Mouse (Mus musculus) midbrain, embryonic 11.5 days (tissue): Measurements from ENCODE around the gene Sema3b. TPM values are rescaled to one million over a fixed set of nuclear protein-coding genes. Genes with fewer than 3 reads are reported as not detected.
"Not testable (repeated sequence)": the region's sequence is repeated elsewhere in the genome, so short reads cannot be mapped to it uniquely, and the experiment has no call there.

Experiments used
- ATAC-seq: fragments of 200-750 bp; cut with Nextera tagmentation; 2 replicates; pipeline ENCODE4 v1.8.0; 2017; ENCODE audit warnings: moderate TSS enrichment, moderate library complexity; ENCODE audit not compliant: low FRiP score
- DNase-seq: peaks from one replicate; pipeline ENCODE4 v3.0.0; 2015; ENCODE audit warnings: low spot score; ENCODE audit errors: missing footprints
- H3K27ac ChIP-seq: fragments of 300-500 bp; sonication (generic); 2 replicates; pipeline ENCODE4 v1.5.1; 2014; ENCODE audit warnings: low read depth, low read length
- H3K27me3 ChIP-seq: fragments of 300-500 bp; sonication (generic); 2 replicates; pipeline ENCODE4 v1.6.1; 2014; ENCODE audit warnings: mild to moderate bottlenecking, low read length, moderate library complexity, mixed read lengths; ENCODE audit not compliant: control insufficient read depth, insufficient read depth
- H3K36me3 ChIP-seq: fragments of 300-500 bp; sonication (generic); 2 replicates; pipeline ENCODE4 v1.6.1; 2014; ENCODE audit warnings: mild to moderate bottlenecking, low read length, moderate library complexity, mixed read lengths; ENCODE audit not compliant: control insufficient read depth, insufficient read depth
- H3K4me1 ChIP-seq: fragments of 300-500 bp; sonication (generic); 2 replicates; pipeline ENCODE4 v1.6.1; 2014; ENCODE audit warnings: low read length; ENCODE audit not compliant: control insufficient read depth, insufficient read depth
- H3K4me2 ChIP-seq: fragments of 300-500 bp; sonication (generic); 2 replicates; pipeline ENCODE4 v1.6.1; 2014; ENCODE audit warnings: mild to moderate bottlenecking, moderate library complexity
- H3K4me3 ChIP-seq: fragments of 300-500 bp; sonication (generic); 2 replicates; pipeline ENCODE4 v1.5.1; 2014; ENCODE audit warnings: low read depth, low read length
- H3K9ac ChIP-seq: fragments of 300-500 bp; sonication (generic); 2 replicates; pipeline ENCODE4 v1.6.1; 2014; ENCODE audit warnings: low read length
- H3K9me3 ChIP-seq: fragments of 300-500 bp; sonication (generic); 2 replicates; pipeline ENCODE4 v1.6.1; 2016; ENCODE audit warnings: low read length; ENCODE audit not compliant: control insufficient read depth
- WGBS: fragments of 180-500 bp; shearing (Covaris S2); extraction: QIAGEN DNeasy Blood & Tissue Kit; methylation state at CpG from one replicate; pipeline ENCODE4 v1.1.7; 2014; 5-methylcytosine and 5-hydroxymethylcytosine counted together
- polyA plus RNA-seq: library from polyadenylated mRNA; unstranded; fragments of >200 nt; fragmentation: Nextera tagmentation; extraction: Ambion mirVana; gene quantifications from 2 replicates; pipeline ENCODE4 v1.2.1, GENCODE M21; 2014

The Sema3b gene
- polyA plus RNA-seq, 1 experiment from 2014 or later = 2.1 TPM

- Histone ChIP-seq H3K27ac (peak within 1 kb of the TSS; percentile 37; the same call in 1 of the 2 replicates), H3K4me1 (peaks cover 24% of the 10 kb centered on the region), H3K4me3 (peak within 1 kb of the TSS; percentile 57), H3K36me3 (no peaks in the 10 kb centered on the region), H3K4me2 (peak within 1 kb of the TSS; percentile 70), H3K27me3 (no peaks in the 10 kb centered on the region), H3K9me3 (no peaks in the 10 kb centered on the region), H3K9ac (peak within 1 kb of the TSS; percentile 79)
- peak; percentile 94 for DNase-seq
- peak; percentile 66 for ATAC-seq
- WGBS = 1% methylated on average over 32 of the region's 32 CpGs
Observed at GRCm38 (mm10) chr9:107580501-107581317, 28.3 kb downstream of the Sema3b start, which contains the start of gene Hyal3. Gene Hyal3, plus strand, starts transcription at chr9:107580818.

- Histone ChIP-seq H3K9ac (no peak overlapping the region), H3K36me3 (no peaks in the 10 kb centered on the region), H3K4me3 (no peak overlapping the region), H3K4me1 (peaks cover 24% of the 10 kb centered on the region), H3K9me3 (no peaks in the 10 kb centered on the region), H3K27me3 (no peaks in the 10 kb centered on the region), H3K4me2 (no peak overlapping the region), H3K27ac (no peak overlapping the region)
- ATAC-seq (no peak), DNase-seq (no peak)
- 97% methylated on average over 14 of the region's 14 CpGs for WGBS
Observed at GRCm38 (mm10) chr9:107579023-107579900, 29.8 kb downstream of the Sema3b start.

GRCm38 (mm10) chr9:107578587-107578986 is 30.4 kb downstream of the Sema3b start, which contains the start of gene Naa80:
Gene Naa80, plus strand, starts transcription at chr9:107578887.
- H3K27ac ChIP-seq = no peak within 1 kb of the TSS
- no peak within 1 kb of the TSS for H3K4me3 ChIP-seq
- WGBS = 85% methylated on average over 3 of the region's 3 CpGs
- H3K9me3 ChIP-seq = no peaks in the 10 kb centered on the region; the same call in 1 of the 2 replicates
- H3K36me3 ChIP-seq = no peaks in the 10 kb centered on the region
- H3K4me1 ChIP-seq = peaks cover 24% of the 10 kb centered on the region
- DNase-seq (no peak), ATAC-seq (no peak)
- no peaks in the 10 kb centered on the region for H3K27me3 ChIP-seq
- no peak within 1 kb of the TSS for H3K4me2 ChIP-seq
- no peak within 1 kb of the TSS for H3K9ac ChIP-seq

DNA sequence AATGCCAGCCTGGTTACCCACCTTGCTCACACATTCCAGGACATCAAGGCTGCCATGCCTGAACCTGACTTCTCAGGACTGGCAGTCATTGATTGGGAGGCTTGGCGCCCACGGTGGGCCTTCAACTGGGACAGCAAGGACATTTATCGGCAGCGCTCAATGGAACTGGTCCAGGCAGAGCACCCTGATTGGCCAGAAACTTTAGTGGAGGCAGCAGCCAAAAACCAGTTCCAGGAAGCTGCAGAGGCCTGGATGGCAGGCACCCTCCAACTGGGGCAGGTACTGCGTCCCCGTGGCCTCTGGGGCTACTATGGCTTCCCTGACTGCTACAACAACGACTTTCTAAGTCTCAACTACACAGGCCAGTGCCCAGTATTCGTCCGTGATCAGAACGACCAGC is 31.2 kb downstream of the Sema3b start:
- no peak overlapping the region for H3K27ac ChIP-seq
- H3K27me3 ChIP-seq = no peaks in the 10 kb centered on the region
- peaks cover 24% of the 10 kb centered on the region for H3K4me1 ChIP-seq
- peaks cover 6% of the 10 kb centered on the region for H3K36me3 ChIP-seq
- no peak overlapping the region for H3K9ac ChIP-seq
- no peaks in the 10 kb centered on the region; the same call in 1 of the 2 replicates for H3K9me3 ChIP-seq
- ATAC-seq (no peak), DNase-seq (no peak)
- H3K4me3 ChIP-seq = no peak overlapping the region
- H3K4me2 ChIP-seq = no peak overlapping the region
- 92% methylated on average over 10 of the region's 10 CpGs for WGBS

DNA sequence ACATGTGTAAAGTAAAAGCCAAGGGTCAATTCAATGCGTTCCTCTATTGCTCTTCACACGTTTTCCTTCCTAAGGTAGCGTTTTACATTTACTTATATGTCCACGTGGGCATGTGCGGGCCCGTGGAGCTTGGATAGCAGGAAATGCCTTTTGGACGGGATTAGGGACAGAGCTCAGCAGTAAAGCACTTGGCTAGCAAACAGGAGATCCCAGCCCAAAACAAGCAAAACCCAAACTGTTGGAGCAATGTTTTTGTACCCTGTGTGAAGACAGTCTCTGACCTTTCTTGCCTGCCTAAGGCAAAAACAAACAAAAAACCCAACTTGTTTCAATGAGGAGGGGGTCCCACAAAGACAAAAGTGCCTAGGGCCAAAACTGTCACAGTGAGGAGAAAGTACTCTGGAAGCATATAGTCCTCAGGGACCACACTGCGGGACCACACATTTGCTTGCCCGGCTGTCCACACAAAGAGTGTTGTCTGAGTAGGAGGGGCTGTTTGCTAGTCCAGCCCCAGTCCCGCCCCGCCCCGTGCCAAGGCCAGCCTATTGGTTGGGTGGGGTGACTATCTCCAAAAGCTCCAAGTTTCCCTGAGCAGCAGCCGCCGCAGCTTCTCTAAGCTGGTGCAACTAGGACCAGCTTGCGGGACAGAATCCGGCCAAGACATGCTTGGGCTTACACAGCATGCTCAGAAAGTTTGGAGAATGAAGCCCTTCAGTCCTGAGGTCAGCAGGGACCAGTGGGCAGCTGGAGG is 32.5 kb downstream of the Sema3b start, which contains the start of gene Hyal1:
TSS of gene Hyal1 (plus strand) at position 571 of the 751 bp plus-strand sequence.
- Histone ChIP-seq H3K4me1 (peaks cover 26% of the 10 kb centered on the region), H3K27me3 (no peaks in the 10 kb centered on the region), H3K9me3 (no peaks in the 10 kb centered on the region; the same call in 1 of the 2 replicates), H3K9ac (peak within 1 kb of the TSS; percentile 36), H3K4me3 (peak within 1 kb of the TSS; percentile 33), H3K27ac (peak within 1 kb of the TSS; percentile 20), H3K36me3 (peaks cover 20% of the 10 kb centered on the region), H3K4me2 (peak within 1 kb of the TSS; percentile 51)
- peak; percentile 83 for ATAC-seq
- DNase-seq = peak; percentile 93
- WGBS = 29% methylated on average over 16 of the region's 16 CpGs

DNA sequence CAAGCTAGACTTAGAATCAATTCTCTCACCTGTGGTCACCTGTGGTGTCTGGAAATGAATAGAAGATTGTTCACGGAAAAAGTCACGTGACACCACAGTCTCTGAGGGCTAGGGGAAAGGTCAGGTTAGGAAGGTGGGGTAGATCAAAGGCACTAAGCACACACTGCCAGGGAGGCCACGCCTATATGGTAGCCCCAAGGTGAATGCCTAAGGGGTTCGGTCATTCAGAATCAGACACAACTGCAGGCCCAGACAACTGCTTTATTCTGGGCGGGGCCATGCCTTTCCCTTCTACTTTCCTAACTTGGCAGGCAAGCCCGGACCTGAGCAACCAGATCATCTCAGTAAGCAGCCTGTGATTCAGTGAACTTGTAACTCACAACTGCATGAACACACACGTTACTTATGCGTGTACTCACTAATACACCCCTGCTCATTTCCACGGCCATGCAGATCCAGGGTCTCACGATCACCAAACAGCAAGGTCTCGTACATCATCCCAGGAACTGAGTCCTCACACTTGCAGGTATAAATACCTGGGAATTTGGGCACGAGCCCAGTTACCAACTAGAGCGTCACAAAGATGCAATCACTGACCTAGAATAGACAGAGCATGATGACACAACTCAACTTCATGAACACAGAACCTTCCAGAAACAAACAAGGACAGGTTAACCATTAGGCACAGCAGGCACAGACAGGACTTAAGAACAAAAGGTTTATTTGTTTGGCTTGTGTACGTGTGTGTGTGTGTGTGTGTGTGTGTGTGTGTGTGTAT is 33.3 kb downstream of the Sema3b start:
- Histone ChIP-seq H3K9ac (no peak overlapping the region), H3K4me2 (no peak overlapping the region), H3K9me3 (no peaks in the 10 kb centered on the region; the same call in 1 of the 2 replicates), H3K4me3 (no peak overlapping the region), H3K27me3 (no peaks in the 10 kb centered on the region), H3K36me3 (peaks cover 24% of the 10 kb centered on the region), H3K27ac (no peak overlapping the region; the same call in 1 of the 2 replicates), H3K4me1 (peaks cover 26% of the 10 kb centered on the region)
- DNase-seq (no peak), ATAC-seq (no peak)
- WGBS = 88% methylated on average over 14 of the region's 14 CpGs

GRCm38 (mm10) chr9:107573774-107574173 is 35.3 kb downstream of the Sema3b start:
- not testable (repeated sequence) for H3K9me3 ChIP-seq, DNase-seq, H3K9ac ChIP-seq, H3K4me2 ChIP-seq, ATAC-seq, H3K4me3 ChIP-seq, H3K27me3 ChIP-seq, H3K27ac ChIP-seq
- peaks cover 29% of the 10 kb centered on the region for H3K4me1 ChIP-seq
- peaks cover 24% of the 10 kb centered on the region for H3K36me3 ChIP-seq
- 80% methylated on average over 6 of the region's 6 CpGs for WGBS

GRCm38 (mm10) chr9:107572327-107572662 is 36.7 kb downstream of the Sema3b start:
- peaks cover 37% of the 10 kb centered on the region for H3K4me1 ChIP-seq
- 94% methylated on average over 2 of the region's 2 CpGs for WGBS
- DNase-seq (no peak), ATAC-seq (no peak)
- H3K9ac ChIP-seq = no peak overlapping the region
- no peak overlapping the region for H3K4me2 ChIP-seq
- peaks cover 24% of the 10 kb centered on the region for H3K36me3 ChIP-seq
- H3K27me3 ChIP-seq = no peaks in the 10 kb centered on the region
- no peak overlapping the region for H3K27ac ChIP-seq
- no peaks in the 10 kb centered on the region; the same call in 1 of the 2 replicates for H3K9me3 ChIP-seq
- no peak overlapping the region for H3K4me3 ChIP-seq
